In the genomic region with DNA sequence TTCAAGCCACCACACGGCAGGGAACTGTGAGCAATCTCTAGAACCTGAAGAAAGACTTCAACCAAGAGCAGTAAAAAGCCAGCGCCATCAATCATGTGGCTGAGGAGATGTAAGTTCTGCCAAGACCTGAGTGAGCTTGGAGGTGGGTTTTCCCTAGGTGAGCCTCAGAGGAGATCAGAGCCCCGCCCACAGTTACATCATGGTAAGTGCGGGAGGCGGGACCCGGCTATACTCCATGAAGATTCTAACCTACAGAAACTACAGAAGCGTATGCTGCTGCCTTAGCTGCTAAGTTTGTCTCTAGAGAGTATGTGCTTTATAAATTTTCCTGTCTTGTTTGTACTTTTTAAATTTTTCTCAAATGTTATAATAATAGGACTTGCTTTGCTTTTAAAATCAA, we compare ENCODE assay signal across 19 mouse cellular contexts.
A peak's percentile ranks its signal among the peaks of the same experiment; 100 is the strongest.
DNase-seq lines count a peak whose midpoint lies in the region; ATAC-seq and TF ChIP-seq lines count a peak whose summit lies in the region.
"Had no signal": no experiment of that assay in that cellular context is flagged by ENCODE, and none has a peak within 500 bp of the region (broad histone marks: within the 10 kb centered on the region; RNA-seq: fewer than 3 reads in every experiment).

No protein-coding gene starts in this region.

- dilution Hi-C loops in CH12.LX (cut with MboI; ENCODE audit: extremely low pct_ligation_motif_present, extremely low pct_unique_long_range_greater_than_20kb, low sequenced_read_pairs), result no loop called here

- in situ Hi-C loops in CH12.LX (cut with MboI; ENCODE audit: low pct_ligation_motif_present, low pct_unique_long_range_greater_than_20kb, low sequenced_read_pairs), result no loop called here

- no peak for ATAC-seq in midbrain, embryonic 13.5 days
- ATAC-seq: CD4-positive, CD25-positive, alpha-beta regulatory T cell, adult 4 months; forebrain, embryonic 14.5 days had no signal

- intact Hi-C loops in left cerebral cortex, adult 2 months (cut with DNase I), result loop anchor here (5.0 kb wide), 1 partner anchor 34 kb away; no protein-coding TSS in a partner anchor

- no peak overlapping the region for H3K4me3 ChIP-seq in left cerebral cortex, adult 2 months
- H3K4me3 ChIP-seq in CH12.LX (replicated peaks in 1 of 3; ENCODE audit: low read depth in 2 of 3, low read length in 2 of 3, poor library complexity in 1 of 3), result no peak overlapping the region
- H3K4me3 ChIP-seq in midbrain, embryonic 13.5 days (replicated peaks), result no peak overlapping the region
- H3K4me3 ChIP-seq: embryonic facial prominence, embryonic 13.5 days; gastrocnemius, adult 2 months; heart, embryonic 12.5 days; hindbrain, embryonic 10.5 days had no signal

- no peaks in the 10 kb centered on the region for H3K79me2 ChIP-seq in CH12.LX (replicated peaks; ENCODE audit: control insufficient read depth, extremely low read depth, insufficient read depth, poor library complexity, severe bottlenecking)

- no peaks in the 10 kb centered on the region for H3K9me3 ChIP-seq in CH12.LX (replicated peaks; ENCODE audit: low read length)
- no peaks in the 10 kb centered on the region for H3K9me3 ChIP-seq in midbrain, embryonic 13.5 days
- H3K9me3 ChIP-seq: embryonic facial prominence, embryonic 13.5 days; heart, embryonic 12.5 days; hindbrain, embryonic 10.5 days had no signal

- no peak overlapping the region for H3K9ac ChIP-seq in CH12.LX (ENCODE audit: insufficient read depth, low read depth)
- no peak overlapping the region for H3K9ac ChIP-seq in midbrain, embryonic 13.5 days (replicated peaks)
- H3K9ac ChIP-seq: embryonic facial prominence, embryonic 13.5 days; heart, embryonic 12.5 days; hindbrain, embryonic 14.5 days had no signal

- H3K4me2 ChIP-seq in CH12.LX (ENCODE audit: insufficient read depth, low read depth, poor library complexity, severe bottlenecking), result no peak overlapping the region
- no peak overlapping the region for H3K4me2 ChIP-seq in midbrain, embryonic 13.5 days (replicated peaks)
- H3K4me2 ChIP-seq: embryonic facial prominence, embryonic 13.5 days; heart, embryonic 12.5 days; hindbrain, embryonic 14.5 days had no signal

- H3K36me3 ChIP-seq in CH12.LX (replicated peaks in 1 of 2; ENCODE audit: control insufficient read depth in 1 of 2, insufficient read depth in 1 of 2, low read length in 1 of 2), result no peaks in the 10 kb centered on the region
- no peaks in the 10 kb centered on the region for H3K36me3 ChIP-seq in midbrain, embryonic 13.5 days
- H3K36me3 ChIP-seq: embryonic facial prominence, embryonic 13.5 days; heart, embryonic 12.5 days; hindbrain, embryonic 10.5 days had no signal

- no peaks in the 10 kb centered on the region; a peak in 1 of 4 replicates for H3K4me1 ChIP-seq in CH12.LX (ENCODE audit: control insufficient read depth in 1 of 2, insufficient read depth in 2 of 2)
- no peaks in the 10 kb centered on the region for H3K4me1 ChIP-seq in midbrain, embryonic 13.5 days (replicated peaks)
- H3K4me1 ChIP-seq: embryonic facial prominence, embryonic 13.5 days; heart, embryonic 12.5 days; hindbrain, embryonic 10.5 days had no signal

- no peaks in the 10 kb centered on the region for H3K27me3 ChIP-seq in CH12.LX (replicated peaks)
- H3K27me3 ChIP-seq in midbrain, embryonic 13.5 days, result no peaks in the 10 kb centered on the region
- H3K27me3 ChIP-seq: embryonic facial prominence, embryonic 13.5 days; heart, embryonic 12.5 days had no signal

- TF ChIP-seq EP300 in CH12.LX (IDR thresholded peaks at IDR 0.05; ENCODE audit: low read length), result no peak

- peak overlapping the region; percentile 61; the same call in 1 of the 2 replicates for H3K27ac ChIP-seq in left cerebral cortex, adult 2 months
- H3K27ac ChIP-seq in CH12.LX (ENCODE audit: insufficient read depth, low read depth), result no peak overlapping the region
- H3K27ac ChIP-seq in midbrain, embryonic 13.5 days, result no peak overlapping the region
- H3K27ac ChIP-seq: embryonic facial prominence, embryonic 13.5 days; gastrocnemius, adult 2 months; hindbrain, embryonic 10.5 days; hindbrain, embryonic 14.5 days had no signal

- TF ChIP-seq POLR2A in CH12.LX (IDR thresholded peaks at IDR 0.05; ENCODE audit: low read depth, low read length), result no peak

- no peak for TF ChIP-seq RAD21 in CH12.LX (IDR thresholded peaks at IDR 0.05; ENCODE audit: low read depth, low read length)

- DNase-seq in adrenal gland, postnatal 10 days, result peak; percentile 12
- no peak for DNase-seq in adrenal gland, postnatal 4 days (ENCODE audit: low spot score in 2 of 2)
- no peak for DNase-seq in left cerebral cortex, adult 2 months (ENCODE audit: extremely low spot score in 1 of 2, low spot score in 2 of 2)
- DNase-seq in left cerebral cortex, adult 8-10 months (ENCODE audit: low spot score in 2 of 2), result no peak
- peak; percentile 15 for DNase-seq in CH12.LX (ENCODE audit: extremely low read depth)
- peak; percentile 7 for DNase-seq in right cerebral cortex, postnatal 14 days
- DNase-seq: adrenal gland, postnatal 14 days; B cell, adult 2 months; cerebellum, adult 8-10 months; cerebellum, postnatal 14 days; gastrocnemius, adult 2 months; gastrocnemius, postnatal 25 days had no signal

- TF ChIP-seq CTCF in left cerebral cortex, adult 2 months (IDR thresholded peaks at IDR 0.05), result no peak
- TF ChIP-seq CTCF in CH12.LX (conservative IDR thresholded peaks at IDR 0.05 in 1 of 2, IDR thresholded peaks at IDR 0.05 in 1 of 2; ENCODE audit: low read depth in 2 of 2, low read length in 2 of 2), result no peak

- WGBS in midbrain, embryonic 13.5 days, result 89% methylated on average over 7 of the region's 7 CpGs

TF ChIP-seq in CH12.LX, 34 proteins besides CTCF, POLR2A, EP300 and RAD21:
- TF ChIP-seq GABPA (IDR thresholded peaks at IDR 0.05; ENCODE audit: insufficient replicate concordance, low read depth, low read length) (no peak), ZC3H11A (IDR thresholded peaks at IDR 0.05; ENCODE audit: low read depth, low read length) (no peak), JUN (IDR thresholded peaks at IDR 0.05; ENCODE audit: insufficient read depth, low read depth, low read length) (no peak), MAFK (IDR thresholded peaks at IDR 0.05; ENCODE audit: insufficient replicate concordance, low read length) (no peak), ZNF384 (IDR thresholded peaks at IDR 0.05; ENCODE audit: low read depth, low read length) (no peak), MAX (IDR thresholded peaks at IDR 0.05; ENCODE audit: low read length) (no peak), NELFE (IDR thresholded peaks at IDR 0.05; ENCODE audit: low read depth, low read length) (no peak), NRF1 (IDR thresholded peaks at IDR 0.05; ENCODE audit: low read depth, low read length) (no peak), HCFC1 (IDR thresholded peaks at IDR 0.05; ENCODE audit: low read depth, low read length) (no peak), MXI1 (IDR thresholded peaks at IDR 0.05; ENCODE audit: low read depth, low read length) (no peak), SIN3A (IDR thresholded peaks at IDR 0.05; ENCODE audit: low read length) (no peak), ZMIZ1 (IDR thresholded peaks at IDR 0.05; ENCODE audit: low read depth, low read length) (no peak), BHLHE40 (IDR thresholded peaks at IDR 0.05; ENCODE audit: low read depth, low read length) (no peak), TCF12 (IDR thresholded peaks at IDR 0.05; ENCODE audit: low read depth, low read length) (no peak), MAZ (IDR thresholded peaks at IDR 0.05; ENCODE audit: low read depth, low read length) (no peak), KAT2A (IDR thresholded peaks at IDR 0.05; ENCODE audit: insufficient replicate concordance, low read length) (no peak)

Comparison
In these comparisons a context has a peak if more than half of its experiments do, and no peak if none do; other contexts are left out.
1. DNase-seq: peak in adrenal gland, postnatal 10 days (single experiment), CH12.LX (single experiment) and right cerebral cortex, postnatal 14 days (single experiment); none in adrenal gland, postnatal 4 days (0 of 2), left cerebral cortex, adult 2 months (0 of 2) and left cerebral cortex, adult 8-10 months (0 of 2).